Mouse (Mus musculus): ENCODE data around the gene Nos1ap.

DNA sequence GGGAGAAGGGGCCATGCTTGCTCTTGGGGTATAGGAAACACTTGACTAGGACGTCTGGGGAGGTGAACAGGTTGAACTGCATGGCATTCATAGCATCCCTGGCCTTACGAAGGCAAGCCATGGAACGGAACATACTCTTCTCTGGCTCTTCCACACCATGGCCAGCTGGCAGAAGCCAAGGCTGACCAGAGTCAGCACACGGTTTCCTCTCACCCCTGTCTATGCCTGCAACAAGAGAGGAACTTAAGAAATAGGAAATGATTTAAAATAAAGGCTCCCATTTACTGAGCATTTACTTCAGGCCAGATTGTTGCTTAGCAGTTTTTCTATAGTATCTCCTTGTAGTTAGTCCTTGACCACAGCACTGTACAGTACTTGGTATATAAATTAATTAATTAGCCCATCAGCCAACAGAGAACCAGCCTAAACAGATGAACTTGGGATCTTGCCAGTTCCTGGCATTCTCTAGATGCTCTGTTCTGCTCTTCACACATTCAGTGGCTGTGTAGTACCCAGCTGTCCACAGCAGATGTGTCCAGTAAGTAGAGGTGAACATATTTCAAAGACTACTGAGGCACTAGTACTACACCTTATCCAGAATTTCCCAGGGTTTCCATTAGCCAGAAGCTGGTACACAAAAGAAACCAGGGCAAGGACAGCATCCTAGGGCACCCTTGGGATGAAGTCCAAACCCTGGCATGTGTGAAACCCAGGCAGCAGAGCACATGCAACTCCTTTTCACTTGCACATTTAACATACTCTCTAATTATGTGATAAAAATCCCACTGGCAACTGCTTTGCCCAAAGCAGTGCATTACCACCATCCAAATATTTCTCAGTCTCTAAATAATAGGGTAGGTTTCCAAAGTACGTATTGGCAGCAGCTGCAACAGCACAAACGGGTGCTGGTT, 123.3 kb downstream of the Nos1ap start:
- no peak for TF ChIP-seq CTCF (IDR thresholded peaks at IDR 0.05)
- no peak for TF ChIP-seq EP300 (IDR thresholded peaks at IDR 0.05)

All from lung, postnatal 0 days (tissue).